8 mouse cellular contexts compared by ENCODE assay signal in the genomic region with DNA sequence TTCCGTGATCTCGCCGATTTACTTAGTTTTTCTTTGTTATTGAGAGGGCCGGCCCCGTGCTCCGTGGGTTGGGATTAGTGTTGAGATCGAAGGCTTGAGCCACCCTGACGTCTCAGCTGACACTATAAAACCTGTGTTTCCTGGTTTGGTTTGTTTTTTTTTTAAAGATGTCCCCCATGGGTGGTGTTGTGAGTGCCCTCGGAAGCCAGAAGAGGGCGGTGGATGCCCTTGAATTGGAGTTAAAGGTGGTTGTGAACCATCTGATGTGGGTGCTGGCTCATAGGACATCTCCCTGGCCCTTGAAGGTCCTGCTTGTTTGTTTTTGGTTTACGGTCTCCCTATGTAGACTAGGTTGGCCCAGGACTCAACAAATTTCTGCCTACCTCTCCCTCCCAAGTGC. TPM values are rescaled to one million over a fixed set of nuclear protein-coding genes. Genes with fewer than 3 reads are reported as not detected.
DNase-seq lines count a peak whose midpoint lies in the region; ATAC-seq and TF ChIP-seq lines count a peak whose summit lies in the region.

No protein-coding gene starts in this region.

- peak overlapping the region; percentile 79 for H3K4me2 ChIP-seq in embryonic facial prominence, embryonic 11.5 days (ENCODE audit: low read depth, low read length)
- peak overlapping the region; percentile 67 for H3K4me2 ChIP-seq in limb, embryonic 12.5 days

- 12% methylated on average over 11 of the region's 11 CpGs for WGBS in embryonic facial prominence, embryonic 11.5 days
- whole genome bisulfite sequencing in limb, embryonic 12.5 days = 9% methylated on average over 11 of the region's 11 CpGs
- WGBS in small intestine, adult 2 months = 6% methylated on average over 11 of the region's 11 CpGs

- H3K27ac ChIP-seq in embryonic facial prominence, embryonic 11.5 days (replicated peaks; ENCODE audit: low read depth, low read length) = no peak overlapping the region
- H3K27ac ChIP-seq in limb, embryonic 12.5 days = peak overlapping the region; percentile 96
- peak overlapping the region; percentile 78; the same call in 1 of the 2 replicates for H3K27ac ChIP-seq in small intestine, adult 2 months (ENCODE audit: insufficient read depth, low read depth, low read length)

- peak overlapping the region; percentile 73 for H3K9ac ChIP-seq in embryonic facial prominence, embryonic 11.5 days (replicated peaks; ENCODE audit: low read length)
- H3K9ac ChIP-seq in limb, embryonic 12.5 days (replicated peaks) = peak overlapping the region; percentile 90

- peaks cover 24% of the 10 kb centered on the region for H3K36me3 ChIP-seq in embryonic facial prominence, embryonic 11.5 days (replicated peaks; ENCODE audit: control insufficient read depth, insufficient read depth, low read depth, low read length)
- peaks cover 69% of the 10 kb centered on the region for H3K36me3 ChIP-seq in limb, embryonic 12.5 days
- peaks cover 27% of the 10 kb centered on the region for H3K36me3 ChIP-seq in small intestine, adult 2 months (ENCODE audit: control insufficient read depth, insufficient read depth, low read length)

- no peak for TF ChIP-seq POLR2A in small intestine, adult 2 months (IDR thresholded peaks at IDR 0.05; ENCODE audit: low read depth, low read length)

- TF ChIP-seq CTCF in small intestine, adult 2 months (IDR thresholded peaks at IDR 0.05; ENCODE audit: extremely low read depth, insufficient read length, insufficient replicate concordance, low read depth, low read length) = peak; percentile 25; the same call in 1 of the 2 replicates

- no peaks in the 10 kb centered on the region; the same call in none of the 2 replicates for H3K4me1 ChIP-seq in embryonic facial prominence, embryonic 11.5 days (ENCODE audit: control insufficient read depth, insufficient read depth, low read length)
- H3K4me1 ChIP-seq in limb, embryonic 12.5 days (replicated peaks) = peaks cover 17% of the 10 kb centered on the region
- H3K4me1 ChIP-seq in small intestine, adult 2 months (ENCODE audit: control insufficient read depth, insufficient read depth, insufficient read length, low read length) = peaks cover 18% of the 10 kb centered on the region

- peak overlapping the region; percentile 97 for H3K4me3 ChIP-seq in embryonic facial prominence, embryonic 11.5 days (ENCODE audit: low read depth, low read length)
- H3K4me3 ChIP-seq in limb, embryonic 12.5 days (replicated peaks) = peak overlapping the region; percentile 98
- H3K4me3 ChIP-seq in small intestine, adult 2 months (ENCODE audit: low read depth, low read length) = peak overlapping the region; percentile 94

- no peaks in the 10 kb centered on the region for H3K9me3 ChIP-seq in embryonic facial prominence, embryonic 11.5 days (replicated peaks; ENCODE audit: control insufficient read depth, low read length)
- no peaks in the 10 kb centered on the region for H3K9me3 ChIP-seq in limb, embryonic 12.5 days

- H3K27me3 ChIP-seq in embryonic facial prominence, embryonic 11.5 days (ENCODE audit: control insufficient read depth, insufficient read depth, low read length) = no peaks in the 10 kb centered on the region
- no peaks in the 10 kb centered on the region for H3K27me3 ChIP-seq in limb, embryonic 12.5 days
- no peaks in the 10 kb centered on the region for H3K27me3 ChIP-seq in small intestine, adult 2 months (ENCODE audit: control insufficient read depth, insufficient read depth, low read length)

- DNase-seq in embryo, embryonic 10.5 days (ENCODE audit: low spot score) = peak; percentile 36
- no peak for DNase-seq in embryo, embryonic 10 days (ENCODE audit: low spot score)
- DNase-seq in 3T3-L1 (ENCODE audit: low read depth, low spot score) = peak; percentile 71
- no peak for DNase-seq in embryonic facial prominence, embryonic 11.5 days (ENCODE audit: low spot score)
- no peak for DNase-seq in Muller cell, postnatal 12 days (ENCODE audit: inconsistent ontology term)
- no peak for DNase-seq in ovary, postnatal 36 days (ENCODE audit: low spot score)

- no peak for ATAC-seq in embryonic facial prominence, embryonic 11.5 days (replicated peaks; ENCODE audit: insufficient number of reproducible peaks, low FRiP score, low TSS enrichment, low read depth)
- no peak for ATAC-seq in limb, embryonic 12.5 days (ENCODE audit: insufficient number of reproducible peaks, insufficient read depth, low FRiP score, low TSS enrichment, low read depth)

RNA-seq across cellular contexts. Expression of a gene that starts 0.5 kb away (rescaled TPM):
- polyA plus RNA-seq in embryonic facial prominence, embryonic 11.5 days (2014; fragmentation: Nextera tagmentation; extraction: Ambion mirVana) = 464 and 487 TPM in 2 replicates
- polyA plus RNA-seq in limb, embryonic 12.5 days (2016; fragmentation: Nextera tagmentation; extraction: Ambion mirVana) = 453 and 465 TPM in 2 replicates
- 63.6 and 100 TPM in 2 replicates for polyA plus RNA-seq in small intestine, adult 2 months (2012; rRNA removed)

RNA-seq across cellular contexts. Expression of a gene that starts 0.9 kb away (rescaled TPM):
- polyA plus RNA-seq in embryonic facial prominence, embryonic 11.5 days (2014; fragmentation: Nextera tagmentation; extraction: Ambion mirVana) = 58.2 and 63.7 TPM in 2 replicates
- polyA plus RNA-seq in limb, embryonic 12.5 days (2016; fragmentation: Nextera tagmentation; extraction: Ambion mirVana) = 68.6 and 73.5 TPM in 2 replicates
- 11.8 and 27.0 TPM in 2 replicates for polyA plus RNA-seq in small intestine, adult 2 months (2012; rRNA removed)

RNA-seq across cellular contexts. Expression of a gene that starts 18.1 kb away (rescaled TPM):
- 0.69 and 1.3 TPM in 2 replicates for polyA plus RNA-seq in embryonic facial prominence, embryonic 11.5 days (2014; fragmentation: Nextera tagmentation; extraction: Ambion mirVana)
- polyA plus RNA-seq in limb, embryonic 12.5 days (2016; fragmentation: Nextera tagmentation; extraction: Ambion mirVana) = 1.4 and 1.9 TPM in 2 replicates
- 226 and 874 TPM in 2 replicates for polyA plus RNA-seq in small intestine, adult 2 months (2012; rRNA removed)

RNA-seq across cellular contexts. Expression of a gene that starts 21.0 kb away (rescaled TPM):
- 72.9 and 76.1 TPM in 2 replicates for polyA plus RNA-seq in embryonic facial prominence, embryonic 11.5 days (2014; fragmentation: Nextera tagmentation; extraction: Ambion mirVana)
- polyA plus RNA-seq in limb, embryonic 12.5 days (2016; fragmentation: Nextera tagmentation; extraction: Ambion mirVana) = 111 and 118 TPM in 2 replicates
- polyA plus RNA-seq in small intestine, adult 2 months (2012; rRNA removed) = 7.3 and 27.7 TPM in 2 replicates

RNA-seq across cellular contexts. Expression of a gene that starts 31.9 kb away (rescaled TPM):
- polyA plus RNA-seq in embryonic facial prominence, embryonic 11.5 days (2014; fragmentation: Nextera tagmentation; extraction: Ambion mirVana) = not detected in 2 replicates
- polyA plus RNA-seq in limb, embryonic 12.5 days (2016; fragmentation: Nextera tagmentation; extraction: Ambion mirVana) = not detected in 2 replicates
- not detected in 2 replicates for polyA plus RNA-seq in small intestine, adult 2 months (2012; rRNA removed)

Comparison
In these comparisons a context has a peak if more than half of its experiments do, and no peak if none do; other contexts are left out.
1. DNase-seq: peak in embryo, embryonic 10.5 days (single experiment) and 3T3-L1 (single experiment); none in embryo, embryonic 10 days (single experiment), embryonic facial prominence, embryonic 11.5 days (single experiment), Muller cell, postnatal 12 days (single experiment) and ovary, postnatal 36 days (single experiment).
2. RNA of a gene that starts 18.1 kb away (polyA plus RNA-seq): 226 to 874 TPM in small intestine, adult 2 months; 1.4 to 1.9 TPM in limb, embryonic 12.5 days and 0.69 to 1.3 TPM in embryonic facial prominence, embryonic 11.5 days; every median in the first group is over 10 times any median in the second.
3. Peak in every context shown above with its lines, with median percentiles within 50 percentile points of each other: H3K4me3 ChIP-seq.